Mouse (Mus musculus) E14TG2a.4 (cell line): Measurements from ENCODE around the gene Plek.

Experiments used
- CTCF ChIP-seq: conservative IDR thresholded peaks from 2 replicates; pipeline ENCODE4 v1.5.1; 2014; ENCODE audit warnings: low read length
- NANOG ChIP-seq: IDR thresholded peaks from 2 replicates; pipeline ENCODE4 v1.6.1; 2014; ENCODE audit warnings: borderline replicate concordance, low read length, mixed read lengths
- POU5F1 ChIP-seq: IDR thresholded peaks from 2 replicates; pipeline ENCODE4 v1.6.1; 2014; ENCODE audit warnings: low read length, borderline replicate concordance

- TF ChIP-seq CTCF (no peak), POU5F1 (no peak), NANOG (no peak)
Measured at GRCm38 (mm10) chr11:17004899-17005846, 47.0 kb downstream of the Plek start.
